Mouse (Mus musculus) liver (tissue): ENCODE measurements around the gene Tcf21.

Experiments used
- DNase-seq: peaks from one replicate; pipeline ENCODE4 v3.0.0-alpha.2; 2020; ENCODE audit warnings: mixed read lengths

The Tcf21 gene

DNA sequence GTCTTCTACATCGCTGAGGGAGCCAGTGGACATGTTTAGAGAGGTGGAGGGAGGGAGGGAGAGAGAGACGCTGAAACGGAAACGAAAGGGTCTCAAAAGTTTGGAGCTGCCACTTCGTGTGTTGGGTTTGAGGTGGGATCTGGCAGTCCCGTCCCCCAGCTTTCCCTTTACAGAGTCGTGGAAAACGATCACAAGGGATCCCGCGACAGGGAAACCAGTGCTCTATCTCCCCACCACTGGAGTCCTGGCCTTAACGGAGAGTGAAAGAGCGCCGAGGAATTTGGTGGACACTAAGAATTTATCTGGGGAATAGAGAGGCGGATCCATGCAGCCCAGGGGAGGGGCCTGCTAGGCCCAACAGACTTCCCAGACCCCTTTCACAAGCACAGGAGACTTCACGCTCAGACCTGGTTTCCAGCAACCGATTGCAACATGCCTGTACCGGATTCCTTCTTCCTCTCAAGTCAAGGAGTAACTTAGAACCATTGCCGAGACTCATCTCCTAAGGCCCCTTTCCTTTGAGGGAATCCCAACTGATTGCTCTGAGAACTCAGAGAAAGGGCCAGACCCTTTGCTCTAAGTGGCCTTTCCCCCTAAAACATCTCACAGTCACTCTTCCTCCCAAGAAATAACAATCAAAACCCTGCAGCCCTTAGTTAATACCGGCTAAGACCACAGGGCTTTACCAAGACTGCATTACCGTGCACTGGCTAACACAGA is at the start of gene Tcf21:
Gene Tcf21, minus strand, starts transcription at position 304 of the 720 bp plus-strand sequence.
- peak; percentile 15 for DNase-seq

DNA sequence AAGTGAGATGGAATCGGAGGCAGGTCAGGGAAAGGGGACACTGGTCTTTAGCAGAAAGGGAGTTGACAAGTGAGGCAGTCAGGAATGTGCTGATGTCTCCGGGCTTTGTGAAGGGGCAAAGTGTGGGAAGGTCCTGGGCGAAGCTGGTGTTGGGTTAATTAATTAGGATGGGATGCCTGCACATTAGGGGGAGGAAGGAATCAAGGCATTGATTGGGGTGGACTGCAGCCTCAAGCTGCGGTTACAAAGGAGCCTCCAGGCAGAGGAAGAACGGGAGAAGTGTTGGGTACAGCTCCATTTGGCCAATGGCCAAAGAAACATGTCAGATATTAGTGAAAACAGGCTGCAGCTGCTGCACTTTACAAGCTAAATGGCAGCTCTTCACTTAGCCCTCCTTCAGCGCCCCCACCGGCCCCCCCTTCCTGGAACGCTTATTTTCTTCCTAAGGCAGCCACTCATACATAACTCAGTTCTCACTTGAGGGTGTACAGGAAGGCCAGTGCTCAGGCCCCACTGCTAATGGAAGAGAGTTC is 48.5 kb upstream of the Tcf21 start:
- peak; percentile 23 for DNase-seq

- no peak for DNase-seq
Measured at GRCm38 (mm10) chr10:22867210-22867609, 47.2 kb upstream of the Tcf21 start.

DNA sequence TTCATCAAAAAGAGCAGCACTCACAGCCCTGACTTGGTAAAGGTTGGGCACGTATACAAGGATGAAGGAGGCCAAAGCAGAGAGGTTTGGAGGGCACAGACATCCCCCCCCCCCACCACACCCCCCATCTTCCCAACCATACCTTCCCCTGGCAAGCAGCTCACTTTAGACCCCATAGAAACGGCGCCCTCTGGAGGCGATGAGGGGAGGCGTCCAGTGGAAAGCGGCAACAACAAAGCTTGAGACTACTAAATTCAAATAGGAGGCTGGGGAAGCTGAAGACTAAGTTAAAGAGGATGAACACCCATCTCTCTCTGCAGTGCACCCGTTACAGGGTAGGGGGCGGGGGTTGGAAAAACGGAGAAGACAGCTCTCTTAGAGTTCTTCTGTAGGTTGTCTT is 38.1 kb upstream of the Tcf21 start:
- peak; percentile 19 for DNase-seq

- peak; percentile 45 for DNase-seq
Measured at GRCm38 (mm10) chr10:22854330-22854729, 34.4 kb upstream of the Tcf21 start.

DNA sequence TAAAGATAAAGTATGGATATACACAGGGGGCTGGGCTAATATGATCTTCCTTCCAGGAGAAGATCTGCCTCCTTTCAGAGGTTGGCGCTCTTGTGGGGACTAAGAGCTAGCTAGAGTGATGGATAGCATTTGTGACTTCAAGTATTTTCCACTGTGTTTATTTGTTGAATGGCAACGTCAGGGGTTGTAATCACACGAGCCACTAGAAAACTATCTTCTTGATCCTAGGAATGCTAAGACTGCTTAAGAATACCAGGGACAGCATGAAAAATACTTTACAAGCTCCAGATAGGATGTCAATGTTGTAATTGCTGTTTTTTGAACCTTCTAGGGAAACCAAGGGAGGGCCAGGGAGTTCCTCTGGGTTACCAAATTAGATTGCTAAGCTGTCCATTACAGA is 25.4 kb upstream of the Tcf21 start:
- no peak for DNase-seq

- no peak for DNase-seq
Measured at GRCm38 (mm10) chr10:22844731-22845130, 24.8 kb upstream of the Tcf21 start.

GRCm38 (mm10) chr10:22843440-22844361 is 23.7 kb upstream of the Tcf21 start:
- no peak for DNase-seq

DNA sequence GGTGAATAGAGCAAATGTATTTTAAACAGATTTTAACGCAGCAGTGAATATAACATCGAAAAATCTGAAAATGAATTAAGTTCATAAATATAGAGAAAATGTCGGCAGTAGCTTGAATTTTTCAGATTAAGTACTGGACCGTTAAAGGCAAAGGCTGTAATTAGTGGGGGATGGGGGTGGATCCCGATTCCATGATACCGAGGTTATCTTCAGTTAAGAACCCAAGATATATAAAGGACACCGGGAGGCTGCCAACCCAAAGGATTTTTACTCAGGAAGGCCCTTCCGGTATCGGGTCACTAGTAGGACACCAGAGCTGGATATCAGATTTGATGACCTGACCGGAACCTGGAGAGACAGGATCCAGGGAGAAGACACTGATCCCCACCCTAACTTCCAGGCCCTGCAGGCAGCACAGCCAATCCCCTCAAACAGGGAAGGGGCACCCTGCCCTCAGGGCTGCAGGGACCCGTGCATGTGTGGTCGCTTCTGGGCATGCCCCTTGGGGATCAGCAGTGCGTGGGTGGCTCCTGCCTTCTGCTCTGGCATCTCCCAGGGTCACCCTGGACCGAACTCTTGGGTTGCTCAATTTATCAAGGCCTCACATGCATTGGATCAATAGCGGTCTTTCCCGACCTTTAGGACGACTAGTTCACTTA is 22.9 kb upstream of the Tcf21 start:
- DNase-seq: no peak

GRCm38 (mm10) chr10:22842113-22842512 is 22.1 kb upstream of the Tcf21 start:
- DNase-seq: no peak

- DNase-seq: no peak
Measured at GRCm38 (mm10) chr10:22826244-22826643, 6.3 kb upstream of the Tcf21 start.

DNA sequence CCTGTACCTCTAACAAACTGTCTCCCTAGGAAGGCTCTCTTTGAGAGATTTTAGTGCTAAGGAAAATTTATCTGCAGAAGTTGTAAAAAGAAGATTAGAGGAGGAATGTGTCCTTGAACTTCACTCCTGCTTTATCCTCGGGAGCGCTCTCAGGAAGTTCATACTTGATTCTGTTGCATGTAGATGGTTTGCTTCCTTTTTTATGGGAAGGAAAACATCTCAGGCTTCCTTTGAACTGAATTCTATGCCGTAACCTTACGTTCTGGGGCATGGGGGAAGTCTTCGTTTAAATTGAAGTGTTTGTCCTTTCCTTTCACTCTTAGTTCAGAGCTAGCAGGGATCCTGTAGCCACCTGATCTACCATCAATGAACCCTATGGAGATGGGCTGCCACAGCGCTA is 2.9 kb upstream of the Tcf21 start:
- DNase-seq: no peak

DNA sequence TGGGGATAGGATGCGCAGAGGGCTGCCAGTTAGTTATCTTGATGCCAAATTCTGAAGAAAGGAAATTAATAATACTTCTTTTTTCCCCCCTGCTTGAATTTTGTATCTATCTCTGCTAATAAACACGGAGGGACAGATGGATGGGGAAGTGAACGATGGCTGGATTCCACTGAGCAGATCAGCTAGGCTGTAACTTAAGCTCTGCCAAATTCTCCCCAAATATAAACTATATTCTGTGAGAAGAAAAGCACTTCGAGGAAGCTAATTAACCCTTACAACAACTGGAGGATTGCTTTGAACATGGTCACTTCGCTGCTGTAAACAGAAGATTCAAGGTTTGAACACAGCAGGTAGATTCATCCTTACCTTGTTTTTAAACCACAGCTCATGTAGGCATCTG is 2.5 kb upstream of the Tcf21 start:
- DNase-seq: no peak

DNA sequence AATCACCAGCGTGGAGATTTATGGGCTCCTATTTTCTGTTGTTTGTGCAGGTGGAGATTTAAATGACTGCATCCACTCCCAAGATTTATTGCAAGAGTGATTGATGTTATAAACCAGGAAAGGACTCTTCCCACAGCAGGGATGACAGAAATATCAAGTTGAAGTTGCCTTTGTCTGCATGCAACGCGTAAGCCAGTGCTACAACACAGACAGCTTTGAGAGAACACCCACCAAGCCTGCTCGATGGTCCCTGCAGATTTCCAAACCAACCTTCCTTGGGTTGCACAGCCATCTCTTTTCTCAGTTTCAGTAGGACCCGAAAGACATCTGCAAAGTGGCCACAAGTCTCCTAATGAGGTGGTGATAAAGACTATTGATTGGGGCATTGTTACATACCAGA is 1.7 kb upstream of the Tcf21 start:
- no peak for DNase-seq

- DNase-seq: no peak
Measured at GRCm38 (mm10) chr10:22821267-22821666, 1.3 kb upstream of the Tcf21 start.

DNA sequence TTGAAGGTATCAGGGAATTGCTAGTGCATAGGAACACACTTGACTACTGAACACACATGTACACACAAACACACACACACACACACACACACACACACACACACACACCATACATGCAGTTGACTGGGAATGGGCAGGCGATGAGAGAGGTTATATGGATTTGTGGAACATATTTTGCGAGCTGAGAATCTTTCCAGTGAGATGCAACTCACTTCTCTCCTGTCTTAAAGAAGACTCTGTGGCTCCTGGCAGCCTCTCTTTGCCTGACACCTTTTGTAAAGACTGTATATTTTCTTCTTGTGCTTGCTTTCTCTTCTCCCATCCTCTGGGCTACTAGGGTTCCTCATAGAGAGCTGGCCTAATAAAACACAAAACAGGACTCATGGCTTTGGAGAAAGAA is 867 bp upstream of the Tcf21 start:
- DNase-seq: no peak

DNA sequence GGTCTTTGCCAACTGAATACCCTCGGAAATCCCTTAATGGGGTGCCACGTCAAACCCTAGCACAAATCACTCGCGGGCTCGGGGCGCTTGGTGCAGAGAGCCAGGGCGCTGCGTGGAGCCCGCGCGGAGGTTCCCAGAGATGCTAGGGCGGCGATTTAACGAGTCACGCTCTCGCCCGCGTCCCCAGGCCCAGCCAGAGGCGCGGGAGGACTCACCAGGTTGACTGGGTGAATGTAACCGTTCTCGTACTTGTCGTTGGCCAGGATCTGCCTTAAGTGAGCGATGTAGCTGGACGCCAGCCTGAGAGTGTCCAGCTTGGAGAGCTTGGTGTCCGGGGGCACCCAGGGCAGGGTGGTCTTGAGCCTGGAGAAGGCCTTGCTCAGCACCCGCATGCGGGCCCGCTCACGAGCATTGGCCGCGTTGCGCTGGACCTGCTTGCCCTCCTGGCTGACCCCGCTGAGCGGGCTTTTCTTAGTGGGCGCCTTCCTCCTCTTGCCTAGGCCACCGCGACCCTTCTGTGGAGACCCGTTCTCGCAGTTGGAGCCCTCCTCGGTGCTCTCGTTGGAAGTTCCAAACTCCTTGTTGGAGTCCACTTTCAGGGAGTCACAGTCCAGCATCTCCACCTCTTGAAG is 619 bp downstream of the Tcf21 start:
- DNase-seq: no peak

GRCm38 (mm10) chr10:22818600-22819238 is 1.3 kb downstream of the Tcf21 start:
- DNase-seq: no peak

- no peak for DNase-seq
Measured at GRCm38 (mm10) chr10:22817976-22818375, 2.0 kb downstream of the Tcf21 start.

- DNase-seq: no peak
Measured at GRCm38 (mm10) chr10:22817561-22817960, 2.4 kb downstream of the Tcf21 start.

GRCm38 (mm10) chr10:22816237-22816762 is 3.7 kb downstream of the Tcf21 start:
- peak; percentile 6 for DNase-seq
